Mouse (Mus musculus): Measurements from ENCODE around the gene Slamf6. TPM values are rescaled to one million over a fixed set of nuclear protein-coding genes. Genes with fewer than 3 reads are reported as not detected.

Slamf6 gene
- polyA plus RNA-seq, 1 experiment from 2014 or later, result not detected

- H3K27me3 ChIP-seq (replicated peaks; ENCODE audit: control insufficient read depth, insufficient read depth, low read length), result no peaks in the 10 kb centered on the region
- H3K27ac ChIP-seq (ENCODE audit: low read depth), result no peak overlapping the region
- no peak overlapping the region for H3K4me3 ChIP-seq (ENCODE audit: low read depth, low read length)
- no peak overlapping the region for H3K4me2 ChIP-seq (ENCODE audit: low read length)
- H3K9me3 ChIP-seq (ENCODE audit: control insufficient read depth, low read length), result no peaks in the 10 kb centered on the region
- H3K9ac ChIP-seq (ENCODE audit: low read length), result no peak overlapping the region
- 65% methylated on average over 9 of the region's 9 CpGs for WGBS
- DNase-seq (ENCODE audit: low spot score) (no peak), ATAC-seq (replicated peaks; ENCODE audit: low FRiP score, low TSS enrichment, low read depth) (no peak)
- H3K36me3 ChIP-seq (ENCODE audit: control insufficient read depth, insufficient read depth, low read length), result no peaks in the 10 kb centered on the region
- no peaks in the 10 kb centered on the region for H3K4me1 ChIP-seq (replicated peaks; ENCODE audit: control insufficient read depth, insufficient read depth, low read length)
Measured at GRCm38 (mm10) chr1:171920989-171921621, 3.8 kb downstream of the Slamf6 start.

GRCm38 (mm10) chr1:171921641-171922040, 4.3 kb downstream of the Slamf6 start:
- Histone ChIP-seq H3K4me1 (replicated peaks; ENCODE audit: control insufficient read depth, insufficient read depth, low read length) (no peaks in the 10 kb centered on the region), H3K9ac (ENCODE audit: low read length) (no peak overlapping the region), H3K27ac (ENCODE audit: low read depth) (no peak overlapping the region), H3K4me2 (ENCODE audit: low read length) (no peak overlapping the region), H3K9me3 (ENCODE audit: control insufficient read depth, low read length) (no peaks in the 10 kb centered on the region), H3K27me3 (replicated peaks; ENCODE audit: control insufficient read depth, insufficient read depth, low read length) (no peaks in the 10 kb centered on the region), H3K36me3 (ENCODE audit: control insufficient read depth, insufficient read depth, low read length) (no peaks in the 10 kb centered on the region), H3K4me3 (ENCODE audit: low read depth, low read length) (no peak overlapping the region)
- WGBS, result 60% methylated on average over 2 of the region's 2 CpGs
- ATAC-seq (replicated peaks; ENCODE audit: low FRiP score, low TSS enrichment, low read depth) (no peak), DNase-seq (ENCODE audit: low spot score) (no peak)

GRCm38 (mm10) chr1:171922844-171923243, 5.5 kb downstream of the Slamf6 start:
- Histone ChIP-seq H3K27me3 (replicated peaks; ENCODE audit: control insufficient read depth, insufficient read depth, low read length) (no peaks in the 10 kb centered on the region), H3K4me3 (ENCODE audit: low read depth, low read length) (no peak overlapping the region), H3K4me2 (ENCODE audit: low read length) (no peak overlapping the region), H3K4me1 (replicated peaks; ENCODE audit: control insufficient read depth, insufficient read depth, low read length) (no peaks in the 10 kb centered on the region), H3K9me3 (ENCODE audit: control insufficient read depth, low read length) (no peaks in the 10 kb centered on the region), H3K27ac (ENCODE audit: low read depth) (no peak overlapping the region), H3K36me3 (ENCODE audit: control insufficient read depth, insufficient read depth, low read length) (no peaks in the 10 kb centered on the region), H3K9ac (ENCODE audit: low read length) (no peak overlapping the region)
- ATAC-seq (replicated peaks; ENCODE audit: low FRiP score, low TSS enrichment, low read depth), result no peak
- 90% methylated on average over 5 of the region's 5 CpGs for WGBS
- DNase-seq (ENCODE audit: low spot score), result no peak

- no peaks in the 10 kb centered on the region for H3K4me1 ChIP-seq (replicated peaks; ENCODE audit: control insufficient read depth, insufficient read depth, low read length)
- no peak overlapping the region for H3K4me3 ChIP-seq (ENCODE audit: low read depth, low read length)
- H3K27me3 ChIP-seq (replicated peaks; ENCODE audit: control insufficient read depth, insufficient read depth, low read length), result no peaks in the 10 kb centered on the region
- no peaks in the 10 kb centered on the region for H3K36me3 ChIP-seq (ENCODE audit: control insufficient read depth, insufficient read depth, low read length)
- WGBS, result 79% methylated on average over 3 of the region's 3 CpGs
- no peak for DNase-seq (ENCODE audit: low spot score)
- no peak for ATAC-seq (replicated peaks; ENCODE audit: low FRiP score, low TSS enrichment, low read depth)
- no peak overlapping the region for H3K9ac ChIP-seq (ENCODE audit: low read length)
- H3K27ac ChIP-seq (ENCODE audit: low read depth), result no peak overlapping the region
- no peaks in the 10 kb centered on the region for H3K9me3 ChIP-seq (ENCODE audit: control insufficient read depth, low read length)
- no peak overlapping the region for H3K4me2 ChIP-seq (ENCODE audit: low read length)
Measured at GRCm38 (mm10) chr1:171924900-171925299, 7.6 kb downstream of the Slamf6 start.

DNA sequence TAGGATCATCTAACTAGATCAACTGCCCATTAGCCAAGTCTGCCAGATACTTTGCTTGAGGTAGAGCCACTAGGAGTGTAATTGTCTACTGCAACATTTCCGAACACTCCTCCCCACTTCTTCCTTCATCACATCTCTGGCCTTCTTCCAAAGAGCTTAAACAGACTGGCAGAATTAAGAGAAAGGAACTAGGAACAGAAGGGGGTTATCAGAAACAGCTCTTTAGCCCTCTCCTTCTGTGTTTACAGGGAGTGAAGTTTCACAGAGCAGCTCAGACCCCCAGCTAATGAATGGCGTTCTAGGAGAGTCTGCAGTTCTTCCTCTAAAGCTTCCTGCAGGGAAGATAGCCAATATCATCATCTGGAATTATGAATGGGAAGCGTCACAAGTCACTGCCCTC, 16.5 kb downstream of the Slamf6 start:
- H3K27ac ChIP-seq (ENCODE audit: low read depth), result no peak overlapping the region
- no peaks in the 10 kb centered on the region for H3K36me3 ChIP-seq (ENCODE audit: control insufficient read depth, insufficient read depth, low read length)
- H3K4me2 ChIP-seq (ENCODE audit: low read length), result no peak overlapping the region
- no peaks in the 10 kb centered on the region for H3K9me3 ChIP-seq (ENCODE audit: control insufficient read depth, low read length)
- DNase-seq (ENCODE audit: low spot score), result no peak
- H3K27me3 ChIP-seq (replicated peaks; ENCODE audit: control insufficient read depth, insufficient read depth, low read length), result no peaks in the 10 kb centered on the region
- no peak overlapping the region for H3K4me3 ChIP-seq (ENCODE audit: low read depth, low read length)
- H3K4me1 ChIP-seq (replicated peaks; ENCODE audit: control insufficient read depth, insufficient read depth, low read length), result no peaks in the 10 kb centered on the region
- H3K9ac ChIP-seq (ENCODE audit: low read length), result no peak overlapping the region
- WGBS, result 22% methylated on average over 3 of the region's 3 CpGs
- ATAC-seq (replicated peaks; ENCODE audit: low FRiP score, low TSS enrichment, low read depth), result no peak

- no peaks in the 10 kb centered on the region for H3K4me1 ChIP-seq (replicated peaks; ENCODE audit: control insufficient read depth, insufficient read depth, low read length)
- H3K27ac ChIP-seq (ENCODE audit: low read depth), result no peak overlapping the region
- H3K36me3 ChIP-seq (ENCODE audit: control insufficient read depth, insufficient read depth, low read length), result no peaks in the 10 kb centered on the region
- H3K4me3 ChIP-seq (ENCODE audit: low read depth, low read length), result no peak overlapping the region
- ATAC-seq (replicated peaks; ENCODE audit: low FRiP score, low TSS enrichment, low read depth), result no peak
- WGBS, result 76% methylated on average over 14 of the region's 14 CpGs
- no peak overlapping the region for H3K4me2 ChIP-seq (ENCODE audit: low read length)
- DNase-seq (ENCODE audit: low spot score), result no peak
- H3K9ac ChIP-seq (ENCODE audit: low read length), result no peak overlapping the region
- H3K9me3 ChIP-seq (ENCODE audit: control insufficient read depth, low read length), result no peaks in the 10 kb centered on the region
- no peaks in the 10 kb centered on the region for H3K27me3 ChIP-seq (replicated peaks; ENCODE audit: control insufficient read depth, insufficient read depth, low read length)
Measured at GRCm38 (mm10) chr1:171938952-171939948, 21.9 kb downstream of the Slamf6 start.

GRCm38 (mm10) chr1:171940626-171941025, 23.3 kb downstream of the Slamf6 start:
- no peaks in the 10 kb centered on the region for H3K36me3 ChIP-seq (ENCODE audit: control insufficient read depth, insufficient read depth, low read length)
- ATAC-seq (replicated peaks; ENCODE audit: low FRiP score, low TSS enrichment, low read depth) (no peak), DNase-seq (ENCODE audit: low spot score) (no peak)
- H3K27me3 ChIP-seq (replicated peaks; ENCODE audit: control insufficient read depth, insufficient read depth, low read length), result no peaks in the 10 kb centered on the region
- no peak overlapping the region for H3K4me2 ChIP-seq (ENCODE audit: low read length)
- H3K9ac ChIP-seq (ENCODE audit: low read length), result no peak overlapping the region
- H3K9me3 ChIP-seq (ENCODE audit: control insufficient read depth, low read length), result no peaks in the 10 kb centered on the region
- no peak overlapping the region for H3K4me3 ChIP-seq (ENCODE audit: low read depth, low read length)
- no peak overlapping the region for H3K27ac ChIP-seq (ENCODE audit: low read depth)
- WGBS, result 76% methylated on average over 6 of the region's 6 CpGs
- no peaks in the 10 kb centered on the region for H3K4me1 ChIP-seq (replicated peaks; ENCODE audit: control insufficient read depth, insufficient read depth, low read length)

- H3K9me3 ChIP-seq (ENCODE audit: control insufficient read depth, low read length), result no peaks in the 10 kb centered on the region
- no peak overlapping the region for H3K9ac ChIP-seq (ENCODE audit: low read length)
- 74% methylated on average over 6 of the region's 6 CpGs for WGBS
- no peaks in the 10 kb centered on the region for H3K4me1 ChIP-seq (replicated peaks; ENCODE audit: control insufficient read depth, insufficient read depth, low read length)
- no peaks in the 10 kb centered on the region for H3K36me3 ChIP-seq (ENCODE audit: control insufficient read depth, insufficient read depth, low read length)
- DNase-seq (ENCODE audit: low spot score) (no peak), ATAC-seq (replicated peaks; ENCODE audit: low FRiP score, low TSS enrichment, low read depth) (no peak)
- H3K4me2 ChIP-seq (ENCODE audit: low read length), result no peak overlapping the region
- H3K27ac ChIP-seq (ENCODE audit: low read depth), result no peak overlapping the region
- H3K4me3 ChIP-seq (ENCODE audit: low read depth, low read length), result no peak overlapping the region
- H3K27me3 ChIP-seq (replicated peaks; ENCODE audit: control insufficient read depth, insufficient read depth, low read length), result no peaks in the 10 kb centered on the region
Measured at GRCm38 (mm10) chr1:171946447-171946995, 29.2 kb downstream of the Slamf6 start.
